Mouse (Mus musculus) hindbrain, embryonic 16.5 days (tissue): ENCODE results near the gene Mmaa. TPM values are rescaled to one million over a fixed set of nuclear protein-coding genes. Genes with fewer than 3 reads are reported as not detected.

Source experiments
- ATAC-seq: fragments of 200-750 bp; cut with Nextera tagmentation; 2 replicates; pipeline ENCODE4 v1.8.0; 2017; ENCODE audit warnings: moderate TSS enrichment, moderate library complexity
- H3K27ac ChIP-seq: fragments of 300-500 bp; sonication (generic); 2 replicates; pipeline ENCODE4 v1.5.1; 2014; ENCODE audit warnings: low read depth, mild to moderate bottlenecking, control low read depth, low read length, moderate library complexity
- H3K27me3 ChIP-seq: fragments of 300-500 bp; sonication (generic); replicated peaks from 2 replicates; pipeline ENCODE4 v1.6.1; 2014; ENCODE audit warnings: low read length; ENCODE audit not compliant: control insufficient read depth, insufficient read depth
- H3K36me3 ChIP-seq: fragments of 300-500 bp; sonication (generic); 2 replicates; pipeline ENCODE4 v1.6.1; 2014; ENCODE audit warnings: mild to moderate bottlenecking, low read length, moderate library complexity, mixed read lengths; ENCODE audit not compliant: control insufficient read depth, insufficient read depth
- H3K4me1 ChIP-seq: fragments of 300-500 bp; sonication (generic); 2 replicates; pipeline ENCODE4 v1.6.1; 2014; ENCODE audit warnings: low read depth, low read length; ENCODE audit not compliant: control insufficient read depth, insufficient read depth
- H3K4me2 ChIP-seq: fragments of 300-500 bp; sonication (generic); 2 replicates; pipeline ENCODE4 v1.6.1; 2014; ENCODE audit warnings: mild to moderate bottlenecking, low read length, control low read depth, moderate library complexity
- H3K4me3 ChIP-seq: fragments of 300-500 bp; sonication (generic); 2 replicates; pipeline ENCODE4 v1.5.1; 2014; ENCODE audit warnings: mild to moderate bottlenecking, low read length, control low read depth, moderate library complexity
- H3K9ac ChIP-seq: fragments of 300-500 bp; sonication (generic); 2 replicates; pipeline ENCODE4 v1.6.1; 2014; ENCODE audit warnings: low read depth, mild to moderate bottlenecking, control low read depth, low read length, moderate library complexity
- H3K9me3 ChIP-seq: fragments of 300-500 bp; sonication (generic); 2 replicates; pipeline ENCODE4 v1.6.1; 2014; ENCODE audit warnings: mild to moderate bottlenecking, low read length, moderate library complexity; ENCODE audit not compliant: control insufficient read depth
- WGBS: fragments of 180-500 bp; shearing (Covaris S2); extraction: QIAGEN DNeasy Blood & Tissue Kit; methylation state at CpG from one replicate; pipeline ENCODE4 v1.1.7; 2014; 5-methylcytosine and 5-hydroxymethylcytosine counted together
- polyA plus RNA-seq: library from polyadenylated mRNA; unstranded; fragments of >200 nt; fragmentation: Nextera tagmentation; extraction: Ambion mirVana; gene quantifications from 2 replicates; pipeline ENCODE4 v1.2.1, GENCODE M21; 2015

Mmaa gene
- polyA plus RNA-seq, 1 experiment from 2014 or later = 18.8 TPM

DNA sequence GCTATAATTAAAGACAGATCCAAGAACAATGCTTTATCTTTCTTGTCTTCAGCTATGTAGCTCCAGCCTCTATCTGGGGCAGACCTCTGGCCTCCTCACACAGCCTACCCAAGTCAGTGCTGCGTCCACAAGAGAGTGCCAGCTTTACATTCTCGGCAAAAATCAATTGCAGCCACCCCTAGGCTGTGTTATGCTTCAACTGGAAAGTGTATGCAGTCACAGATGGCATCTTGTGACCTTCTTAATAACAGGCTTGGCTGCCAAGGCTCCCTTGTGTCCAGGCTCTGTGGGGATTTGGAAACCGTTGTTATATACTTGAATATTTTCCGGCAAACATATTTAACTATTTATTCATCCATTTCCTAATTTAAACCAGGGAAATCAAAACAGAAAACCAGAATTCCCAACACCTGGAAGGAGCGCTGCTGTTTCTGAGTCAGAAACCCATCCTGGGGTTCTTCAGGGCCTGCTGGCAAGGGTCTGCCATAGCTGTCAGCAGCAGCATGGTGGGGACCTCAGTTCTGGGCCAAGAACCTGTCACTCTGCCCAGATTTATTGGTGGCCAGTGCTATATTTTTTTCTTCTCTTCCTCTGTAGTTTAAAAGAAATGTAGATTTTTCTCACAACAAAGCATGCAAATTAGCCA lies 72.5 kb downstream of the Mmaa start:
- Histone ChIP-seq H3K27ac (no peak overlapping the region), H3K9ac (no peak overlapping the region), H3K4me2 (no peak overlapping the region), H3K9me3 (peaks cover 4% of the 10 kb centered on the region), H3K4me3 (no peak overlapping the region), H3K27me3 (no peaks in the 10 kb centered on the region), H3K36me3 (no peaks in the 10 kb centered on the region), H3K4me1 (no peaks in the 10 kb centered on the region)
- ATAC-seq = peak; percentile 85; the same call in 1 of the 2 replicates
- WGBS = 43% methylated on average over 5 of the region's 5 CpGs

Other genes with a start within 250 kb of the Mmaa start
- not detected in 2 replicates for gene 1700011L22Rik, start 46.4 kb downstream of the Mmaa start, polyA plus RNA-seq
- gene Smad1, start 104.6 kb upstream of the Mmaa start, polyA plus RNA-seq = 55.2 and 62.3 TPM in 2 replicates